Comparison of ENCODE assay signal across 21 mouse cellular contexts in genomic region chr14:109176602-109177179, GRCm38 (mm10).
A peak's percentile ranks its signal among the peaks of the same experiment; 100 is the strongest.
DNase-seq lines count a peak whose midpoint lies in the region; ATAC-seq lines count a peak whose summit lies in the region.
"Had no signal": no experiment of that assay in that cellular context is flagged by ENCODE, and none has a peak within 500 bp of the region (broad histone marks: within the 10 kb centered on the region; RNA-seq: fewer than 3 reads in every experiment).

No protein-coding gene starts in this region.

- ATAC-seq in limb, embryonic 11.5 days (ENCODE audit: insufficient number of reproducible peaks, low FRiP score, low TSS enrichment, low read depth): peak; percentile 74; the same call in 1 of the 2 replicates
- ATAC-seq in limb, embryonic 12.5 days (ENCODE audit: insufficient number of reproducible peaks, insufficient read depth, low FRiP score, low TSS enrichment, low read depth): peak; percentile 73
- ATAC-seq: forebrain, embryonic 14.5 days; forebrain, embryonic 16.5 days had no signal

- no peak overlapping the region for H3K4me3 ChIP-seq in limb, embryonic 11.5 days (ENCODE audit: low read depth, low read length)
- no peak overlapping the region for H3K4me3 ChIP-seq in limb, embryonic 10.5 days
- no peak overlapping the region for H3K4me3 ChIP-seq in limb, embryonic 12.5 days (replicated peaks)
- H3K4me3 ChIP-seq: embryonic facial prominence, embryonic 13.5 days; embryonic facial prominence, embryonic 15.5 days; erythroblast, embryonic 14.5 days had no signal

- H3K4me2 ChIP-seq in limb, embryonic 11.5 days (ENCODE audit: low read depth, severe bottlenecking): no peak overlapping the region
- H3K4me2 ChIP-seq in limb, embryonic 12.5 days: no peak overlapping the region
- H3K4me2 ChIP-seq: embryonic facial prominence, embryonic 13.5 days; embryonic facial prominence, embryonic 15.5 days had no signal

- no peak overlapping the region for H3K27ac ChIP-seq in limb, embryonic 11.5 days (replicated peaks; ENCODE audit: low read depth, low read length)
- no peak overlapping the region for H3K27ac ChIP-seq in limb, embryonic 10.5 days
- H3K27ac ChIP-seq in limb, embryonic 12.5 days: no peak overlapping the region
- H3K27ac ChIP-seq: embryonic facial prominence, embryonic 13.5 days; embryonic facial prominence, embryonic 15.5 days had no signal

- no peaks in the 10 kb centered on the region for H3K4me1 ChIP-seq in limb, embryonic 11.5 days (ENCODE audit: control insufficient read depth, insufficient read depth, low read length)
- peaks cover 6% of the 10 kb centered on the region for H3K4me1 ChIP-seq in limb, embryonic 10.5 days
- 0 out of 2 replicates have a peak, but pooled peaks cover 4% of the 10 kb centered on the region for H3K4me1 ChIP-seq in limb, embryonic 12.5 days (replicated peaks)
- H3K4me1 ChIP-seq: embryonic facial prominence, embryonic 13.5 days; embryonic facial prominence, embryonic 15.5 days had no signal

- H3K36me3 ChIP-seq in limb, embryonic 11.5 days (ENCODE audit: control insufficient read depth, insufficient read depth, low read length): no peaks in the 10 kb centered on the region
- no peaks in the 10 kb centered on the region for H3K36me3 ChIP-seq in limb, embryonic 10.5 days
- H3K36me3 ChIP-seq in limb, embryonic 12.5 days: no peaks in the 10 kb centered on the region
- H3K36me3 ChIP-seq: embryonic facial prominence, embryonic 13.5 days; embryonic facial prominence, embryonic 15.5 days had no signal

- H3K27me3 ChIP-seq in limb, embryonic 11.5 days (ENCODE audit: control insufficient read depth, insufficient read depth, low read length): no peaks in the 10 kb centered on the region
- no peaks in the 10 kb centered on the region for H3K27me3 ChIP-seq in limb, embryonic 10.5 days (ENCODE audit: low read depth, poor library complexity, severe bottlenecking)
- no peaks in the 10 kb centered on the region for H3K27me3 ChIP-seq in limb, embryonic 12.5 days
- H3K27me3 ChIP-seq: embryonic facial prominence, embryonic 13.5 days; embryonic facial prominence, embryonic 15.5 days had no signal

- no peaks in the 10 kb centered on the region for H3K9me3 ChIP-seq in limb, embryonic 11.5 days (ENCODE audit: control insufficient read depth, low read length)
- H3K9me3 ChIP-seq in limb, embryonic 10.5 days (replicated peaks): no peaks in the 10 kb centered on the region
- no peaks in the 10 kb centered on the region for H3K9me3 ChIP-seq in limb, embryonic 12.5 days
- H3K9me3 ChIP-seq: embryonic facial prominence, embryonic 13.5 days; embryonic facial prominence, embryonic 15.5 days had no signal

- WGBS in limb, embryonic 11.5 days: 16% methylated on average over 2 of the region's 2 CpGs
- WGBS in limb, embryonic 10.5 days: 30% methylated on average over 2 of the region's 2 CpGs
- 23% methylated on average over 2 of the region's 2 CpGs for WGBS in limb, embryonic 12.5 days

- no peak overlapping the region for H3K9ac ChIP-seq in limb, embryonic 11.5 days (ENCODE audit: low read length)
- H3K9ac ChIP-seq in limb, embryonic 12.5 days (replicated peaks): no peak overlapping the region
- H3K9ac ChIP-seq: embryonic facial prominence, embryonic 13.5 days; embryonic facial prominence, embryonic 15.5 days had no signal

- peak; percentile 1 for DNase-seq in embryo, embryonic 9.5 days (ENCODE audit: extremely low spot score)
- no peak for DNase-seq in embryo, embryonic 11 days
- peak; percentile 23 for DNase-seq in limb, embryonic 11.5 days (ENCODE audit: low spot score)
- no peak for DNase-seq in limb, embryonic 10.5 days (ENCODE audit: low spot score)
- peak; percentile 3 for DNase-seq in yolk sac, embryonic 10.5 days (ENCODE audit: low spot score)
- no peak for DNase-seq in heart, adult 8-10 months (ENCODE audit: low spot score)
- DNase-seq: adrenal gland, adult 2 months; adrenal gland, postnatal 10 days; adrenal gland, postnatal 25 days; cerebellum, adult 11 months; cerebellum, adult 18-20 months; cerebellum, adult 8-10 months; cerebellum, adult 9-11 months; cerebellum, postnatal 14 days; cerebellum, postnatal 36 days had no signal

Comparison
In these comparisons a context has a peak if more than half of its experiments do, and no peak if none do; other contexts are left out.
1. DNase-seq: peak in embryo, embryonic 9.5 days (single experiment), limb, embryonic 11.5 days (single experiment) and yolk sac, embryonic 10.5 days (single experiment); none in embryo, embryonic 11 days (single experiment), limb, embryonic 10.5 days (single experiment) and heart, adult 8-10 months (single experiment).